Mouse (Mus musculus): ENCODE data around the gene Sco2.
A peak's percentile ranks its signal among the peaks of the same experiment; 100 is the strongest.

The Sco2 gene

DNA sequence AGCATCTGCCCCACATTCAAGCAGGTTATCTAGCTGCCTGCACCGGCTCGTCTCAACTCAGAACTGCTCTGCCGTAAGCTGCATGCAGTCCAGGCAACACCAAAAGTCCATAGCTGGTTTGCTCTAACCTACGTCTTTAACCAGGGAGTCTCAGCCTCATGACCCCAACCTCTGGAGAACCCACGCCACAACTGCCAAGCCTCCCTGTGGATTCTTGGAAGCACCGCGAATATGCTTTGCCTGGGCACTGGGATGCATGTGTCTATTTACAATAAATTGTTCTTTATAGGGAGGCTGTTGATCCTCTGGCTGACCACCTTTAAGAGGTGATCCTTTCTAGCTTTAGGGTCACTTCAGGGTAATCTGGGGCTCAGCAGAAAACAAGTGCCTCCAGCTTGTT, 1.1 kb downstream of the Sco2 start:
- DNase-seq: no peak

- no peak for DNase-seq
Measured at GRCm38 (mm10) chr15:89372068-89372467, 1.6 kb downstream of the Sco2 start.

GRCm38 (mm10) chr15:89365141-89365551, 8.5 kb downstream of the Sco2 start:
- no peak for DNase-seq

DNA sequence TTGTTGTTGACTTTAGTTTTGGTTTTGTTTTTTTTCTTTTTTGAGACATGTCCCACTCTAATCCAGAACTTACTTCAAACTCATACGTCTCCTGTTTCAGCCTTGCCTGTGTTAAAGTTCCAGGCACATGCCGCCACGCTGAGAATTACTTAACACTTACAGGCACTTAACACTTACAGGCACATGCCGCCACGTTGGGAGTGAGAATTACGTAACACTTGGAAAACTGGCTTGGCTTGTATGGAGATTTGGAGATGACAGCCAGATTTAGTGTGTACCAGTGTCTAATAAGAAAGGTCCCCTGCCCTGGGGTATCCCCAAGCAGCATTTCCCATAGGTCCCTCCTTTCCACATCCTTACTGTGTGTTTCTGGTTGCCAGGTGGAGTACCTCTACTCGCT, 10.6 kb downstream of the Sco2 start:
- peak; percentile 69 to 83 for DNase-seq

DNA sequence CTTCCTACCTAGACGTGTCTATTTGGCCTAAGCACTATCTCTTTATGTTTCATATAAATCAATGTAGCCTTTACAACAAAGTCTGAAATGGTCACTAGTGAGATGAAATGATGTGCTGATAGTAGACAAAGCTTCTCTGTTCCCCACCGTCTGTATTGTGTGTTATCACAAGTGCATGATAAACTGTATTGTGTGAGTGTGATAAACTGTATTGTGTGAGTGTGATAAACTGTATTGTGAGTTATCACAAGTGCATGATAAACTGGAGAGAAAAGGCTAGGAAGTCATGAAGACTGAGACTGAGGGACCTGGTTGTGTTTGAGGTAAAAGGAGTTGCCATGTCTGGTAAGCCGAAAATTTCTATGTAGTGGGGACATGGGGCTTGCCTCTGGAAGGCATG, 14.9 kb downstream of the Sco2 start:
- no peak for DNase-seq

DNA sequence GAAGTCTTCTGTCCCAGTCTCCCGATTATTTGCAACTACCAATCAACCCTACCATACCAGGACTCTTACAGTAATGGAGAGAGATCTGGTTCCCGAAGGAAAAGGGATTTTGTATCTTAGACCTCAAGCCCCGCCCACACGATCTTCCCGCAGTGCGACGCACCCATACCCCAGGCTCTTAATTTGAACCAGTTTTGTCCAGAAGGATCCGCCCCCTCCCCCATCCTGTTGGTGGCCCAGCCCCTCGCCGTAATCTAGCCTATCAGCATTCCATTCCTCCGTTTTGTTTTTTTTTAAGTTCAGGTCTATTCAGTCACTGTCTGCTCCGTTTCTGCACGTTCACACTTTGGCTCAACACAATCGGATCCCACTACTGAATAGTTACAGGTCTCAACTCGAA, 17.3 kb downstream of the Sco2 start:
- DNase-seq: peak; percentile 56 to 65

GRCm38 (mm10) chr15:89355241-89356187, 18.1 kb downstream of the Sco2 start, which contains the start of the genes Lmf2 and Ncaph2:
Lmf2 (minus strand) TSS chr15:89355659.
Ncaph2 (plus strand) TSS chr15:89355719.
- peak; percentile 94 to 96 for DNase-seq

DNA sequence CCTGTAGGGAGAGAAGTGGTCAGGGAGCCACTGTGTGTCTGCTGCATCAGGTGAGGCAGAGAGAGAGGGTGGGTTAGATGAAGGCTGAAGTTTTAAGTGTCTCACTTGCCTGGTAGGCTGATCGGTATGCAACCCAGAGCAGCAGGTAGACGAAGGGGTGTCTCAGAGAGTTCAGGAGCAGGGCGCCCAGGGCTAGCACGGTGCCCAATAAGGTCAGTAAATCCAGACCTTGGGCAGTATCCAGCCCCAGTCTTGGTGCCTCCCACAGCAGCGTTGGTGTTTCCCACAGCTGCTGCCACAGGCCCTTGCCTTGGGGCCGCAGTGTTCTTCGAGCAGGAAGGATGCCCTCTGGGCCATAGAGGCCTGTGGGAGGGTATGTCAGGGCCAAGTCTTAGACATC, 19.2 kb downstream of the Sco2 start:
- DNase-seq: no peak

DNA sequence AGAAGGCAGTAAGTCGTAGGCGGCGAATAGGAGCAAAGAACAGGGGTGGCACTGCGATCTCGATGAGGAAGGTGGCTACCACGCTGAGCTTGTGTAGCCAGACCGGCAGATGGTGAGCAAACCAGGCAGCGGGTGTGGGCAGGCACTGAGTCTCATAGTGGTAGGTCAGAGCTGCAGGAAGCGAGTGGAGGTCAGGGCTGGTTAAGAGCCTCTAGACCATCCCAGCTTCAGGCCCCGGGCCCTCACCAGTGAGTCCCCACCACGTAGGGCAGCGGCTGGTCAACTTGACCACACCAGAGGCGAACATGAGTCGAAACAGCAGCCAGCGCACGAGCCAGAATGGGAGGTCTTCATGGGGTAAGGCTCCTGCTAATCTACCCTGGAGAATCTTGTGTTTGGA, 19.8 kb downstream of the Sco2 start:
- DNase-seq: no peak

DNA sequence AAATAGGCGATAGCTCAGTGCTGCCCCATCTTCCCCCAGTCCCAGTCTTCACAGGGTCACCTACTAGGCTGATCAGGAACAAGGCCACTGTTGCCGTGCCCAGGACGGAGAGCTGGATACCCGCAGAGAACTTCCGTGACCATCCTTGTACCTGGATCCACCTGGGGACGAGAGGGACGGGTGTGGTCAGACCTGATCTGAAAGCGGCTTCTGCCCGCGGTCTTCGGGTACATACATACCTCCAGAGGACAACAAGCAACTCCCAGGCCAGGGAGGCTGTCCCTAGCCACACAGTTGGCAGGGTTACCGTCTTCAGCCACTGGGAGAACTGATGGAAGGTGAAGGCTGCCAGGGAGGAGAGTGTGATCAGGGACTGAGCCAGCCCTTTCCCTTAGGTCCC, 20.9 kb downstream of the Sco2 start:
- DNase-seq: no peak

DNA sequence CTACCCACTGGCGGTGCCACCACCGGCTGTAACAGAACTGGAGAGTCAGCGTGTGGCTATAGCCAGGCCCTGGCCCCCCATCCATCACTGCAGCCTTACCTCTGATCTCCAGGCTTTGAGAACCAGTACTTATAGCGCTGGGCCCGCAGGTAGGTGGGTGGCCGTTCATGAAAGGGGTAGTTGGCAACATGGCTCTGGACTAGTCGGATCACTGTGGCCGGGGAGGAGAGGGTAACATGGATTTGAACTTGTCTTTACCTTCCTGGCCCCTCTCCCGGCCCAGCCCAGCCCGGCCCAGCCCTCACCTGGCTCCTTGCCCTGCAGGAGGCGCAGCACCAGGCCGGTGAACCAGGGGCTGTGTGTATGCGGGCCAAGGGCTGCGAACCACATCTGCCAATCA, 21.6 kb downstream of the Sco2 start:
- no peak for DNase-seq

GRCm38 (mm10) chr15:89351302-89351701, 22.3 kb downstream of the Sco2 start:
- no peak for DNase-seq

GRCm38 (mm10) chr15:89350447-89350846, 23.2 kb downstream of the Sco2 start:
- peak in 1 of 2 experiments; percentile 38 for DNase-seq

DNA sequence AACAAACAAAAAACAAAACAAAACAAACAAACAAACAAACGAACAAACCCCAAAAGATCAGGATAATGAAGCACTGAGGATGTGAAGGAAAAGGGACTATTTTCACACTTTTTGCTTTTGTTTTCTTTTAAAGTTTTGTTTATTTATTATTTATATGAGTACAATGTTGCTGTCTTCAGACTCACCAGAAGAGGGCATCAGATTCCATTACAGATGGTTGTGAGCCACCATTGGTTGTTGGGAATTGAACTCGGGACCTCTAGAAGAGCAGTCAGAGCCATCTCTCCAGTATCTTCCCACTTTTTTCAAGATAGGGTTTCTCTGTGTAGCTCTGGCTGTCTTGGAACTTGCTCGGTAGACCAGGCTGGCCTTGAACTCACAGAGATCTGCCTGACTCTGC, 30.3 kb downstream of the Sco2 start:
- no peak for DNase-seq

DNA sequence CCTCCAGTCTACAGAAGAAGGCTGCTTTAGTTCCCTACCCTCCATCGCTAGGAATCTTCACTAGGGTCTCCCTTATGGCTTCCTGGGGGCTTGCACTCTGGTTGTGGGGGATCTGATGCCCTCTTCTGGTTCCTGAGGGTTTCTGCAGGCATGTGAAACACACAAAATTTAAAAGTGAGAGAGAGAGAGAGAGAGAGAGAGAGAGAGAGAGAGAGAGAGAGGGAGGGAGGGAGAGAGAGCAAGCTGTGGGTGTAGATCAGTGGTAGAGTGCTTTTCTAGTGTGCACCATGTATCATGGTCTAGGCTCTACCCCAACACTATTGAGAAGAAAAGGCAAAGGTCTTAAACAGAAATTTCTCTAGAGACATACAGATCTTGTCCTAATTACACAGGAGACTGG, 32.0 kb downstream of the Sco2 start:
- DNase-seq: no peak

- DNase-seq: no peak
Measured at GRCm38 (mm10) chr15:89340136-89340535, 33.5 kb downstream of the Sco2 start.

GRCm38 (mm10) chr15:89339696-89340095, 34.0 kb downstream of the Sco2 start:
- DNase-seq: no peak

GRCm38 (mm10) chr15:89336422-89336821, 37.2 kb downstream of the Sco2 start:
- DNase-seq: no peak

GRCm38 (mm10) chr15:89334774-89335537, 38.7 kb downstream of the Sco2 start:
- DNase-seq: no peak

DNA sequence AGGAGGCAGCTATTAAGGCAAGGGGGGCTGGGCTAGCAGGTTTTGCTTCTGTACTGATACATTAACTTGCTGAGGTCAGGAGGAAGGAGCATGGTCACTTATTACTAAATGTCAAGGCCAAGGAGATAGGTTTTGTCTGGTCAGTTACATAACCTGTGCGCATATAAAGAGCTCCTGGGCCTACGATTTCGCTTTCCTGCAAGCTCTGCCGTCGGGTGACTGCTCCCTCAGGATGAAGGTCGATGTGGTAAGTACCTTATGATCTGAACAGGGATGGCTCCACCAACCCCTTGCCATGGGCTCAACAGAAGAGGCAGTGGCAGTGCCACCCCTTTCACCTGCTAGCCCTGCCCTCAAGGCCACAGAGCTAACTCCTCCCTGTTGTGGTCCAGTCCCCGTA, 39.4 kb downstream of the Sco2 start, which contains the start of gene Miox:
Gene Miox (plus strand): TSS at position 128 of the 400 bp plus-strand sequence.
- DNase-seq: no peak

GRCm38 (mm10) chr15:89326441-89326840, 47.2 kb downstream of the Sco2 start:
- no peak for DNase-seq

DNA sequence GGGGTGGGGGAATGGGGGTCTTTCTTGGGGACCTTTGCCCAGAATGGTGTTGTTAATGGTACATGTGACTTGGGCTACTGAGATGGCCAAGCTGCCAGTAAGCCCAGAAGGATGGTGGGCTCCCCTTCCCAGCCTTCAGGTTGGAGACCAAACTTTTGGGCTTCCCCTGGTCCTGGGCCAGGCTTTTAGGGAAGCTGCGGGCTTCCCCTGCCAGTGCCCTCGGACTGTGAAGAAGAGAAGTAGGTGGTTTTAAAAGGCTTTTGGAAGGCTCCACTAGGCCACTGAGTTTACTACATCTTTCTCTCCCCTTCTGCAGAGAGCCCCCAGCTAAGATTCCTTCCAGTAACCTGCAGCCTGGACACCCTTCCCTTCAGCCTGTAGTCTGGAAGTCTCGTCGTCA, 50.0 kb downstream of the Sco2 start:
- DNase-seq: no peak

GRCm38 (mm10) chr15:89322670-89323522, 50.8 kb downstream of the Sco2 start, which contains the start of gene Adm2:
Adm2 (plus strand) TSS chr15:89322720.
- no peak for DNase-seq
